Mouse (Mus musculus) gastrocnemius, postnatal 10 days (tissue): ENCODE results near the gene Dlg3. TPM values are rescaled to one million over a fixed set of nuclear protein-coding genes. Genes with fewer than 3 reads are reported as not detected.

Experiments
- DNase-seq: peaks from one replicate; pipeline ENCODE4 v3.0.0; 2021; ENCODE audit warnings: mixed read lengths
- total RNA-seq, 2 experiments: library from RNA; stranded (reverse); gene quantifications; 2 replicates each; pipeline ENCODE4 v1.2.3; 2021

Dlg3 gene
- total RNA-seq, 2 experiments from 2014 or later: 4.1 to 5.6 TPM

GRCm38 (mm10) chrX:100797370-100797769 lies 29.8 kb downstream of the Dlg3 start:
- no peak for DNase-seq

DNA sequence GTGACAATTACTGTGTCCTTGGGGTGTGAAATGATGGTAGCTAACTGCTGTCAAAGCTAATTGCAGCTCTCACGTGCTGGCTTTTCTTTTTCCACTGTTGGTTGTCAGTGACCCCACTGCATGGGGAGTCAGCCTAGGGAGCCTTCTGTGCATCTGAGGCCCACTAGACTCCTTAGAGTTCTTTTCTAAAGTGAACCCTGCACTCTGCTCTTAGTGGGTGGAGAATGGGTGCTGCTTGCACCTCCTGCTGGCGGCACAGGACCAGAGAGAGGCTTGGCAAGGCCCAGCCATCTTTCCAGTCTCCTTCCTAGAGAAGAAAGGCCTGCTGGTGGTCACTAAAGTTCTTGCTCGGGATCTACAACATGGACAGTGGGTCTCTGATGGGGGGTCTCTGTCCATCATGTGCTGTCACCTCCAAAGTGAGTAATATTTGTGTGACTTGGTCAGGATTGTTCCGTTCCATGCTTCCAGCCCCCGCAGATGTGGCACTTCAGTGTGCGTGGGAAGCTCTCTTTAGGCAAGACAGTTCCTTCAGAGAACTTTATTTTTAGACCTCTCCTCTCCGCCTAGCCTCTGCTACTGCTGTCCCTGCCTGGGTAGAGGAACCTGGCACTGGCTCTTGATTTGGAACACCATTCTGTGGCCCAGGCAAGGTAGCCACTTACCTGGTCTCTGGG lies 30.5 kb downstream of the Dlg3 start:
- DNase-seq: no peak

DNA sequence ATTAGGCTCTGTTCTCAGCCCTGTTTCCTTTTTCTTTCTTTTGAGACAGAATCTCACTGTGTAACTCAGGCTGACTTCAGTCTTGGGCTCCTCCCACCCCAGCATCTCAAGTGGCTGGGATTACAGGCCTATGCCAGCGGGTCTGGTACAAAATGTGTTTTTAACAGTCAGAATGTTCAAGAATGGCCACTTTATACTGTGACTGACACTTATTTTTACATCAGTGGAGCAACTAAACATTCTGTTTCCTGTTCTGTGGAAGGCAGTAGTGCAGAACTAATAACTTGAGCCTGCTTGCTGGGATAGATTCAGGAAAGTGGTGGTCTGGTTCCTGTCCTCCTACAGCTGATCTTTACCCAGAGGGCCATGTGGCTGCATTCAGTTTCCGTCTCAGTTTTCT lies 33.1 kb downstream of the Dlg3 start:
- DNase-seq: no peak

- DNase-seq: no peak
Observed at GRCm38 (mm10) chrX:100802034-100802433, 34.5 kb downstream of the Dlg3 start.

GRCm38 (mm10) chrX:100811129-100811528 lies 43.6 kb downstream of the Dlg3 start:
- no peak for DNase-seq

- DNase-seq: no peak
Observed at GRCm38 (mm10) chrX:100814139-100814538, 46.6 kb downstream of the Dlg3 start.

- no peak for DNase-seq
Observed at GRCm38 (mm10) chrX:100815766-100816165, 48.2 kb downstream of the Dlg3 start.

GRCm38 (mm10) chrX:100818681-100819080 lies 51.2 kb downstream of the Dlg3 start:
- no peak for DNase-seq

DNA sequence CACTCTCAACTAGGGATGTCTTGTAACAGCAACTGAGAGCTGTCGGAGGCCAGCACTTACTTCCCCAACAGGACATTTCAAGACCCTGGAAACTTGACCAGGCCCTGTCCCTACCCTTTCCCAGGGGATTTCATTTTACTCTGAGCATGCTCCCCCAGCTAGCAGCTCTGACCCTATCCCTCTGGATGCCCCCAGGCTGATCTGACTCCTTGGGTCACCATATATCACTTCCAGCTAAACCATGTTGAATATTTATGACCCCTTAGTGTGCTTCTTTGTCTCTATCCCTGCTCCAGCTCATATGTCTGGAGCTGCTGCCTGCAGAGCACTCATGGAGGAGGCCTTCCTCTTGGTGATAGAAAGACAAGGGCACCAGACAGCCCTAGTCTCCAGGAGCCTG lies 53.6 kb downstream of the Dlg3 start:
- DNase-seq: no peak

DNA sequence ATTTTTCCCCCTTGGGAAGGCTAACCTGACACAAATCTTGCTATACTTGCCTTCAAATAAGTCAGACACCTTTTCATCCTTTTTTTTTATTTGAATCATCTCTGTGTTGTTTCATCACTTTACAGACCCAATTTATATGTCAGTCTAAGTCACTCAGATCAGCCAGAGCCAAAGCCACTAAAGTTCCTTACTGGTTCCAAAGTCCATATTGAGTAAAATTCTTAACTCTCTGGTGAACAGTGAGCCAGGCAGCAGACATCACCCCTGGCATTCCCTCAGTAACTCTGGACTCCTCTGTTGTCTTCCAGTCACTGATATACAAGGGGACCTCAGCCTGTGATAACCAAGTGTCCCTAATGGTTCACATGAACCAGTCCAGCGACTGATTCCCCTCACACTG lies 58.0 kb downstream of the Dlg3 start:
- DNase-seq: no peak

DNA sequence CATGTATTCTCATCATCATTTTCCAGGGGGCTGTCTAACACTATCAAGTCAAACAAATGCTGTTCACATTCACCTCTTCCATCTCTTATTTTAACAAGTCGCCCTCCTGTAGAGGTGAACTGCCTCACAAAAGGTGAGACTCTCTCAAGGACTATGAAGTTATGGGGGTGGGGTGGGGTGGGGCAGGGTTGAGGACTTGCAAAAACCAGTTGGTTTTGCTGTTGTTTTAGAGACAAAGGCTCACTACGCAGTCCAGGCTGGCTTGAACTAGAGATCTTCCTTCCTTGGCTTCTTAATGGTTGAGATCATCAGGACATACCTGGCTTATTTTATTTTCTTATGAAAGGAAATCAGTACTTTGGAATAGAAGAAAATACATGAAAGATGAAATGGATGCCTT lies 65.3 kb downstream of the Dlg3 start:
- no peak for DNase-seq

- no peak for DNase-seq
Observed at GRCm38 (mm10) chrX:100839211-100839610, 71.7 kb downstream of the Dlg3 start.

Other genes starting within 250 kb of the Dlg3 start
- gene Dgat2l6, start 242.9 kb upstream of the Dlg3 start, total RNA-seq: under 1 TPM; 0.07 to 0.12 TPM
- not detected for gene Awat1, start 195.5 kb upstream of the Dlg3 start, total RNA-seq
- under 1 TPM in 1 of 2 experiments, not detected in 1; 0.05 TPM for gene P2ry4, start 172.9 kb upstream of the Dlg3 start, total RNA-seq
- not detected for gene Arr3, start 162.2 kb upstream of the Dlg3 start, total RNA-seq
- 1 to 10 TPM; 4.1 to 6.6 TPM for gene Kif4, start 142.0 kb upstream of the Dlg3 start, total RNA-seq
- 10 to 100 TPM; 28.2 to 30.9 TPM for gene Pdzd11, start 141.2 kb upstream of the Dlg3 start, total RNA-seq
- 1 to 10 TPM in 1 of 2 experiments, under 1 TPM in 1; 0.23 to 1.6 TPM for gene Gdpd2, start 37.8 kb upstream of the Dlg3 start, total RNA-seq